Mouse (Mus musculus) MN1 (cell line): ENCODE results near the gene Kat6b.
A peak's percentile ranks its signal among the peaks of the same experiment; 100 is the strongest.
"Not testable (repeated sequence)": the region's sequence is repeated elsewhere in the genome, so short reads cannot be mapped to it uniquely, and the experiment has no call there.

ENCODE experiments used
- DNase-seq: peaks from one replicate; pipeline ENCODE4 v3.0.0-alpha.2; 2016; ENCODE audit warnings: low spot score

Gene Kat6b

GRCm38 (mm10) chr14:21484693-21485092 lies 3.5 kb downstream of the Kat6b start:
- DNase-seq = no peak

GRCm38 (mm10) chr14:21485961-21486520 lies 4.8 kb downstream of the Kat6b start:
- DNase-seq = no peak

GRCm38 (mm10) chr14:21487135-21487534 lies 5.9 kb downstream of the Kat6b start:
- DNase-seq = not testable (repeated sequence)

GRCm38 (mm10) chr14:21488426-21489115 lies 7.3 kb downstream of the Kat6b start:
- DNase-seq = not testable (repeated sequence)

- DNase-seq = no peak
These were observed 7.9 kb downstream of the Kat6b start for GRCm38 (mm10) chr14:21489116-21489485.

- no peak for DNase-seq
These were observed 8.9 kb downstream of the Kat6b start for GRCm38 (mm10) chr14:21490141-21490540.

GRCm38 (mm10) chr14:21498361-21498996 lies 17.2 kb downstream of the Kat6b start:
- peak; percentile 28 for DNase-seq

- DNase-seq = peak; percentile 50
These were observed 17.9 kb downstream of the Kat6b start for GRCm38 (mm10) chr14:21499011-21499581.

- DNase-seq = peak; percentile 58
These were observed 18.5 kb downstream of the Kat6b start for GRCm38 (mm10) chr14:21499631-21500153.

- peak; percentile 99 for DNase-seq
These were observed 19.2 kb downstream of the Kat6b start for GRCm38 (mm10) chr14:21500154-21501047.

GRCm38 (mm10) chr14:21501048-21501657 lies 19.9 kb downstream of the Kat6b start:
- DNase-seq = peak; percentile 85

- no peak for DNase-seq
These were observed 23.8 kb downstream of the Kat6b start for GRCm38 (mm10) chr14:21505036-21505435.

- no peak for DNase-seq
These were observed 25.8 kb downstream of the Kat6b start for GRCm38 (mm10) chr14:21507046-21507445.

- DNase-seq = no peak
These were observed 28.1 kb downstream of the Kat6b start for GRCm38 (mm10) chr14:21509111-21509905.

GRCm38 (mm10) chr14:21511438-21511837 lies 30.2 kb downstream of the Kat6b start:
- no peak for DNase-seq

- DNase-seq = no peak
These were observed 34.3 kb downstream of the Kat6b start for GRCm38 (mm10) chr14:21515505-21515904.

GRCm38 (mm10) chr14:21519307-21519706 lies 38.1 kb downstream of the Kat6b start:
- DNase-seq = no peak

- no peak for DNase-seq
These were observed 39.3 kb downstream of the Kat6b start for GRCm38 (mm10) chr14:21520496-21520895.

- DNase-seq = not testable (repeated sequence)
These were observed 40.3 kb downstream of the Kat6b start for GRCm38 (mm10) chr14:21521496-21521895.

GRCm38 (mm10) chr14:21522312-21522978 lies 41.2 kb downstream of the Kat6b start:
- DNase-seq = no peak
